Mouse (Mus musculus) frontal cortex, postnatal 10 days (tissue): Measurements from ENCODE around the gene Fmn2.

ENCODE experiments used
- DNase-seq, 2 experiments: peaks; one replicate each; pipeline ENCODE4 v3.0.0; 2022; ENCODE audit warnings: low spot score in 2 of 2, mixed read lengths in 1 of 2

Fmn2 gene

GRCm38 (mm10) chr1:174501661-174502030, at the start of gene Fmn2:
Gene Fmn2 (plus strand): TSS chr1:174501825.
- DNase-seq = peak; percentile 83 to 86

- no peak for DNase-seq
These were observed 46.5 kb upstream of the Fmn2 start for GRCm38 (mm10) chr1:174455100-174455499.

GRCm38 (mm10) chr1:174465385-174465784, 36.2 kb upstream of the Fmn2 start:
- DNase-seq = no peak

- DNase-seq = no peak
These were observed 35.4 kb upstream of the Fmn2 start for GRCm38 (mm10) chr1:174466240-174466639.

- DNase-seq = peak; percentile 24 to 36
These were observed 31.9 kb upstream of the Fmn2 start for GRCm38 (mm10) chr1:174469736-174470135.

- DNase-seq = no peak
These were observed 19.1 kb upstream of the Fmn2 start for GRCm38 (mm10) chr1:174482567-174482966.

- no peak for DNase-seq
These were observed 1.6 kb upstream of the Fmn2 start for GRCm38 (mm10) chr1:174500064-174500463.

- no peak for DNase-seq
These were observed 614 bp upstream of the Fmn2 start for GRCm38 (mm10) chr1:174501011-174501410.

- peak; percentile 65 to 69 for DNase-seq
These were observed 613 bp downstream of the Fmn2 start for GRCm38 (mm10) chr1:174502031-174502845.

- DNase-seq = peak; percentile 50 to 64
These were observed 1.5 kb downstream of the Fmn2 start for GRCm38 (mm10) chr1:174502846-174503745.

- DNase-seq = no peak
These were observed 7.0 kb downstream of the Fmn2 start for GRCm38 (mm10) chr1:174508571-174509110.

GRCm38 (mm10) chr1:174513419-174513818, 11.8 kb downstream of the Fmn2 start:
- no peak for DNase-seq

- DNase-seq = peak; percentile 41 to 46
These were observed 20.5 kb downstream of the Fmn2 start for GRCm38 (mm10) chr1:174521976-174522770.

- DNase-seq = no peak
These were observed 21.3 kb downstream of the Fmn2 start for GRCm38 (mm10) chr1:174522809-174523511.

GRCm38 (mm10) chr1:174523512-174523828, 21.8 kb downstream of the Fmn2 start:
- no peak for DNase-seq

- DNase-seq = no peak
These were observed 35.3 kb downstream of the Fmn2 start for GRCm38 (mm10) chr1:174536742-174537453.

GRCm38 (mm10) chr1:174537491-174537890, 35.9 kb downstream of the Fmn2 start:
- DNase-seq = no peak

- DNase-seq = no peak
These were observed 46.7 kb downstream of the Fmn2 start for GRCm38 (mm10) chr1:174548291-174548690.

GRCm38 (mm10) chr1:174553272-174554007, 51.8 kb downstream of the Fmn2 start:
- DNase-seq = peak in 1 of 2 experiments; percentile 50

GRCm38 (mm10) chr1:174555412-174555811, 53.8 kb downstream of the Fmn2 start:
- DNase-seq = no peak
